Mouse (Mus musculus) hindbrain, embryonic 11.5 days (tissue): ENCODE measurements at regions not wholly inside any gene's neighbourhood (a gene's known extent, or its start where the extent isn't known, plus 50 kb on each side); places are given as distances from the start of the nearest gene placed in this dataset.

ENCODE experiments used
- ATAC-seq: fragments of 200-750 bp; cut with Nextera tagmentation; 2 replicates; pipeline ENCODE4 v1.8.0; 2017; ENCODE audit warnings: mild to moderate bottlenecking, moderate TSS enrichment, moderate library complexity; ENCODE audit not compliant: low FRiP score
- DNase-seq: peaks from one replicate; pipeline ENCODE4 v3.0.0-alpha.2; 2015; ENCODE audit warnings: low spot score
- H3K27ac ChIP-seq: fragments of 300-500 bp; sonication (generic); 2 replicates; pipeline ENCODE4 v1.5.1; 2014; ENCODE audit warnings: mild to moderate bottlenecking, low read depth, low read length
- H3K27me3 ChIP-seq: fragments of 300-500 bp; sonication (generic); 2 replicates; pipeline ENCODE4 v1.6.1; 2014; ENCODE audit warnings: mild to moderate bottlenecking, low read length, moderate library complexity, mixed read lengths; ENCODE audit not compliant: control insufficient read depth, insufficient read depth
- H3K36me3 ChIP-seq: fragments of 300-500 bp; sonication (generic); 2 replicates; pipeline ENCODE4 v1.6.1; 2014; ENCODE audit warnings: mild to moderate bottlenecking, low read length, moderate library complexity, mixed read lengths; ENCODE audit not compliant: control insufficient read depth, insufficient read depth
- H3K4me1 ChIP-seq: fragments of 300-500 bp; sonication (generic); replicated peaks from 2 replicates; pipeline ENCODE4 v1.6.1; 2014; ENCODE audit warnings: low read length, mixed read lengths; ENCODE audit not compliant: control insufficient read depth, insufficient read depth
- H3K4me2 ChIP-seq: fragments of 300-500 bp; sonication (generic); replicated peaks from 2 replicates; pipeline ENCODE4 v1.6.1; 2014; ENCODE audit warnings: mild to moderate bottlenecking, low read depth, low read length
- H3K4me3 ChIP-seq: fragments of 300-500 bp; sonication (generic); 2 replicates; pipeline ENCODE4 v1.5.1; 2014; ENCODE audit warnings: low read depth, low read length
- H3K9ac ChIP-seq: fragments of 300-500 bp; sonication (generic); 2 replicates; pipeline ENCODE4 v1.6.1; 2014; ENCODE audit warnings: low read depth, low read length
- H3K9me3 ChIP-seq: fragments of 300-500 bp; sonication (generic); 2 replicates; pipeline ENCODE4 v1.6.1; 2016; ENCODE audit warnings: low read length; ENCODE audit not compliant: control insufficient read depth
- WGBS: fragments of 180-500 bp; shearing (Covaris S2); extraction: QIAGEN DNeasy Blood & Tissue Kit; methylation state at CpG from one replicate; pipeline ENCODE4 v1.1.7; 2014; 5-methylcytosine and 5-hydroxymethylcytosine counted together

DNA sequence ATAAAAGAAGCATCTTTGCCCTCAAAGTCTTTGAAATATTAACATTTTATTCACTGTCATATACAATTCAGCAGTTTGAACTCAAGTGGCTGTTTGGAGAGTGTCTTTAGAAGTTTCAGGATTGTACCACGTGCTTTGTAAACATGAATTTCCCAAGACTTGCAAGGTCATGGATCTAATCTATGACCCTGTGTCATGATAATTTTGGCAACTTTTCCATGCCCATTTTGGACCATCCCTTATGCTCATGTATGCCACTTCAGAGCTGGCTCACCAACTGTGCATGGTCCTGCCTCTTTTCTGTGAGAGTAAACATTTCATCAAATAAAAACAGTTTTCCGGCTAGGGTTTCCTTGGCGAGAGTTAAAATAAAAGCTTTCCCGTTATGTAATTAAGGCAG is 347.1 kb upstream of the Zeb2 start:
- Histone ChIP-seq H3K9me3 (no peaks in the 10 kb centered on the region), H3K27ac (no peak overlapping the region), H3K36me3 (no peaks in the 10 kb centered on the region), H3K4me2 (no peak overlapping the region), H3K4me3 (no peak overlapping the region), H3K9ac (no peak overlapping the region), H3K4me1 (no peaks in the 10 kb centered on the region), H3K27me3 (no peaks in the 10 kb centered on the region)
- DNase-seq (no peak), ATAC-seq (no peak)
- WGBS = 88% methylated on average over 4 of the region's 4 CpGs

DNA sequence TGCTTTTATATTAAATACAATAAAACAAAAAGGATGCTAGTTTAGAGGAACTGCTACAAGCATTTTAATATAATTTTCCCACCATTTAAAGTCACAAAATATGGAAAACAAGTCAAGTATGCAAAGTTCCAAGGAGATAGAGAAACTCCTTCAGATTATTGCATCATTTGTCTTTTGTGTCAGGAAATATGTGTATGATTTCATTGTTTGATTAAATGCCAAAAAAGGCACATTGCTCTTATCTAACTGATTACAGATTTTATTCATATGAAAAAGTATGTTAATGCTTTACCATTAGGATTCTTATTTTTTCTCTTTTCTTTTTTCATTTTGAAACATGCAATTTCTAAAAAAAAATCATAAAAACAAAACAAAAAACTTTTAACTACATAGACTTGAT is 342.2 kb upstream of the Zeb2 start:
- DNase-seq (no peak), ATAC-seq (no peak)
- Histone ChIP-seq H3K4me2 (no peak overlapping the region), H3K4me3 (no peak overlapping the region), H3K9ac (no peak overlapping the region), H3K27me3 (no peaks in the 10 kb centered on the region), H3K4me1 (no peaks in the 10 kb centered on the region), H3K27ac (no peak overlapping the region), H3K9me3 (no peaks in the 10 kb centered on the region), H3K36me3 (no peaks in the 10 kb centered on the region)

- H3K27ac ChIP-seq = no peak overlapping the region
- H3K9me3 ChIP-seq = no peaks in the 10 kb centered on the region
- no peak for DNase-seq
- no peak overlapping the region for H3K4me3 ChIP-seq
- no peak overlapping the region for H3K9ac ChIP-seq
- no peaks in the 10 kb centered on the region for H3K4me1 ChIP-seq
- no peaks in the 10 kb centered on the region for H3K27me3 ChIP-seq
- ATAC-seq = no peak
- WGBS = 91% methylated on average over 2 of the region's 2 CpGs
- no peak overlapping the region for H3K4me2 ChIP-seq
- H3K36me3 ChIP-seq = no peaks in the 10 kb centered on the region
Measured at GRCm38 (mm10) chr2:45454811-45455210, 337.6 kb upstream of the Zeb2 start.

GRCm38 (mm10) chr2:45439146-45439545 is 322.0 kb upstream of the Zeb2 start:
- ATAC-seq (no peak), DNase-seq (no peak)
- no peaks in the 10 kb centered on the region for H3K27me3 ChIP-seq
- no peak overlapping the region for H3K4me2 ChIP-seq
- no peak overlapping the region for H3K9ac ChIP-seq
- no peaks in the 10 kb centered on the region for H3K36me3 ChIP-seq
- WGBS = 64% methylated on average over 4 of the region's 4 CpGs
- no peaks in the 10 kb centered on the region for H3K4me1 ChIP-seq
- no peak overlapping the region for H3K4me3 ChIP-seq
- H3K27ac ChIP-seq = no peak overlapping the region
- no peaks in the 10 kb centered on the region for H3K9me3 ChIP-seq

- Histone ChIP-seq H3K4me3 (no peak overlapping the region), H3K36me3 (no peaks in the 10 kb centered on the region), H3K27me3 (no peaks in the 10 kb centered on the region), H3K4me1 (no peaks in the 10 kb centered on the region), H3K9ac (no peak overlapping the region), H3K9me3 (no peaks in the 10 kb centered on the region), H3K4me2 (no peak overlapping the region), H3K27ac (no peak overlapping the region)
- no peak for ATAC-seq
- DNase-seq = no peak
- 69% methylated on average over 9 of the region's 9 CpGs for WGBS
Measured at GRCm38 (mm10) chr2:45438739-45439138, 321.5 kb upstream of the Zeb2 start.

DNA sequence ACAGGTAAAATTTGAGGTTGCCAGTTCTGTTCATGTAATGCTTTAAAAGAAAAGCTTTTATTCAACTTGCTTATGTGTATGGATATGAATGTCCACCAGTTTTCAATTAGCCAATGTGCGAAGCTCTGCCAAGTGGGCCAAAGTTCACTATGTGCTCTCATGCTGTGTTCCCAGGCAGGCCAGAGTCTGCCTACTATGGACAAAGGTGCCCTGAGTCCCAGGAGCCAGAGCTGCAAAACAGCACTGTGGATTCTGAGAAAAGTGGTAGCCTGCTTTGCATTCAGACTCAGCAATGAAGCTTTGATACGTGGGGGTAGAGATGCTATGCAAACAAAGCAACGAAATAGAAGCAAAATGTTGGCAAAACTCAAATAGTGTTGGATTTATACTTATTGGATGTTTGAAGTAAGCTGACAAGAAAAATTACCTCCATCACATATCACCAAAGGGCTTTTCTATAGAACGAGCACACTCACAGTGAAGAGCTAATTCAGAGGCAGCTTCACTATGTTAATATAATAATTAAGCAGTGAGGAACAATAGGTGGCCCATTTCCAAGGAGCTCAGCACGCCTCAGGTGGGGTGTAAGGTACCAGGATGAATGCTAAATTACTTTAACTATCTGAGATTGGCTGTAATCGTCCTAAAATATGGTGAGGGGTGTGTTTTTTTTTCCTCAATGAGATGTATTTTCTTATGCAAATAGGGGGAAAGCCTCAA is 318.2 kb upstream of the Zeb2 start:
- Histone ChIP-seq H3K27me3 (no peaks in the 10 kb centered on the region), H3K4me2 (no peak overlapping the region), H3K9ac (no peak overlapping the region), H3K27ac (no peak overlapping the region), H3K36me3 (no peaks in the 10 kb centered on the region), H3K9me3 (no peaks in the 10 kb centered on the region), H3K4me3 (no peak overlapping the region), H3K4me1 (no peaks in the 10 kb centered on the region)
- ATAC-seq (no peak), DNase-seq (no peak)
- 68% methylated on average over 6 of the region's 6 CpGs for WGBS

DNA sequence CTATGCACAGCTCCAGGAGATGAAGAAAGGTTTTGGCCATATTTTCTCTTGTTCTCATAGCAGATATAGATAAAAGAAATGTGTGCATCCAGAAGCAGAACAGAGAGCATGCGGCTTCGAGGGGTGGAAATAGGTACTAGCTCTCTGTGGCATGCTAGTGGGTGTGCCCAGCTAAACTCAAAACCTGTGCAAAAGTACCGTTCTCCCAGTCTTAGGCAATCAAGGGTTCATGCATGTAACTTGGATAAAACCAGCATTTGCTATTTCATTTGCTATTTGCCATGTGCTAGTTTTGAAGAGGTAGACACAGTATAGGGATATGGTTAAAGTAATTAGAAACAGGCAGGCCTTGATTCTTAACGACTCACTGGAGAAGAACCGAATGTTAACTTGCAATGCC is 317.6 kb upstream of the Zeb2 start:
- DNase-seq = no peak
- no peak overlapping the region for H3K4me3 ChIP-seq
- ATAC-seq = no peak

DNA sequence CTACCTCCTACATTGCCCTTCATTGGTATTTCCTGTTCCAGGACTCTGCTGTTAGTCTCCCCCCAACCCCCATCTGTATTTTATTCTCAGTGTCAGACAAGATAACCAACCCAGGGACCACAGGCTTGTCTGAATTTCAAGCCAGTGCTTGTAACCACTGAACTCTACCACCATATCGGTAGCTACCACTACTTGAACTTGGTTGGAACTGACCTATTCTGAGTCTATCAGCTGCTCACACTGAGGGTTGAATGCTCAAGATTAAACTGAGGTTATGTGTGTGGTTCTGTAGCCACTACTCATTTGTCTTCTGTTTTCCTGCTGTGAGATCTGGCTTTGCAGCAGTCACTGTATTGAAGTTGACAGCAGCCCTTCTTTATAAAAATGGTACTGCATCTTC is 317.0 kb upstream of the Zeb2 start:
- ATAC-seq = no peak
- H3K4me1 ChIP-seq = no peaks in the 10 kb centered on the region
- 90% methylated on average over 1 of the region's 1 CpGs for WGBS

More for the DNA sequence above, 317.6 kb upstream of the Zeb2 start:
- no peak overlapping the region for H3K9ac ChIP-seq
- no peaks in the 10 kb centered on the region for H3K4me1 ChIP-seq
- H3K36me3 ChIP-seq = no peaks in the 10 kb centered on the region
- H3K27me3 ChIP-seq = no peaks in the 10 kb centered on the region
- no peak overlapping the region for H3K4me2 ChIP-seq
- H3K9me3 ChIP-seq = no peaks in the 10 kb centered on the region
- H3K27ac ChIP-seq = no peak overlapping the region
- WGBS = 79% methylated on average over 5 of the region's 5 CpGs

GRCm38 (mm10) chr2:45431366-45431765 is 314.2 kb upstream of the Zeb2 start:
- no peaks in the 10 kb centered on the region for H3K36me3 ChIP-seq
- no peak overlapping the region for H3K4me2 ChIP-seq
- ATAC-seq (no peak), DNase-seq (no peak)
- H3K9me3 ChIP-seq = no peaks in the 10 kb centered on the region
- WGBS = 83% methylated on average over 4 of the region's 4 CpGs
- H3K4me1 ChIP-seq = no peaks in the 10 kb centered on the region
- no peak overlapping the region for H3K27ac ChIP-seq
- H3K27me3 ChIP-seq = no peaks in the 10 kb centered on the region
- no peak overlapping the region for H3K4me3 ChIP-seq
- no peak overlapping the region for H3K9ac ChIP-seq

More for the DNA sequence above, 317.0 kb upstream of the Zeb2 start:
- Histone ChIP-seq H3K4me2 (no peak overlapping the region), H3K4me3 (no peak overlapping the region), H3K27me3 (no peaks in the 10 kb centered on the region), H3K9ac (no peak overlapping the region), H3K36me3 (no peaks in the 10 kb centered on the region), H3K27ac (no peak overlapping the region), H3K9me3 (no peaks in the 10 kb centered on the region)
- DNase-seq = no peak
